Mouse (Mus musculus) ES-Bruce4 (cell line): Measurements from ENCODE around the gene Rassf6.

Experiments
- CTCF ChIP-seq: IDR thresholded peaks from one replicate; pipeline ENCODE4 v1.8.1; 2011; ENCODE audit warnings: low read depth, low read length
- POLR2A ChIP-seq: IDR thresholded peaks from one replicate; pipeline ENCODE4 v1.8.1; 2011; ENCODE audit warnings: low read length; ENCODE audit not compliant: insufficient read depth

DNA sequence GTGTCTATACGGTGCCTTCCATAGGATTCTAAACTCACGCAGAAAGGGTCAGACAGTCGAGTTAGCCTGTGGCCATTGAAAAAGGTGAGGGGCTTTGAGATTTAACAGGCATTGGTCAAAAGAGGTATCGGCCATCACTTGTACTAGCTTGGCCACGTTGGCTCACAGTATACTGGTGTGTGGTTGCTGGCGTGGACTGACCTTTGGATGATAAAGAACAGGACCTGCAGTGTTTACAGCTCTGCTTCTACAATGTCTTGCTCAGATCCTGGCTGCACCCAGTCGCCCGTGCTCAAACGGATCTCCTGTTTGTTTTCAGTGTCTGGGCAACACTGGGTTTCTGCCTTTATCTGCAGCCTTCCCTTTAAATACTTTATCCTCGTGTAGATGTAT is 757 bp upstream of the Rassf6 start:
- TF ChIP-seq CTCF (no peak), POLR2A (no peak)
